Mouse (Mus musculus): Measurements from ENCODE around the gene Sik2. TPM values are rescaled to one million over a fixed set of nuclear protein-coding genes. Genes with fewer than 3 reads are reported as not detected.

Gene Sik2
- total RNA-seq, 2 experiments from 2014 or later, result 21.8 to 21.9 TPM

GRCm38 (mm10) chr9:51006846-51007245 lies 2.0 kb downstream of the Sik2 start:
- DNase-seq, result peak in 1 of 2 experiments; percentile 38
- intact Hi-C loops (cut with DNase I), result loop anchor here (5.0 kb wide), 1 partner anchor 205 kb away; no protein-coding TSS in a partner anchor

- DNase-seq, result no peak
- intact Hi-C loops (cut with DNase I), result no loop called here
These were observed 4.8 kb downstream of the Sik2 start for GRCm38 (mm10) chr9:51004062-51004461.

- intact Hi-C loops (cut with DNase I), result no loop called here
- DNase-seq, result no peak
These were observed 22.2 kb downstream of the Sik2 start for GRCm38 (mm10) chr9:50986677-50987076.

- intact Hi-C loops (cut with DNase I), result no loop called here
- no peak for DNase-seq
These were observed 22.8 kb downstream of the Sik2 start for GRCm38 (mm10) chr9:50986123-50986522.

- intact Hi-C loops (cut with DNase I), result no loop called here
- no peak for DNase-seq
These were observed 27.2 kb downstream of the Sik2 start for GRCm38 (mm10) chr9:50981499-50982190.

GRCm38 (mm10) chr9:50974631-50975030 lies 34.2 kb downstream of the Sik2 start:
- intact Hi-C loops (cut with DNase I), result no loop called here
- no peak for DNase-seq

- intact Hi-C loops (cut with DNase I), result no loop called here
- DNase-seq, result no peak
These were observed 38.5 kb downstream of the Sik2 start for GRCm38 (mm10) chr9:50970413-50970812.

- intact Hi-C loops (cut with DNase I), result no loop called here
- DNase-seq, result no peak
These were observed 39.6 kb downstream of the Sik2 start for GRCm38 (mm10) chr9:50969266-50969665.

- DNase-seq, result no peak
- intact Hi-C loops (cut with DNase I), result no loop called here
These were observed 42.6 kb downstream of the Sik2 start for GRCm38 (mm10) chr9:50966277-50966676.

GRCm38 (mm10) chr9:50965392-50965791 lies 43.5 kb downstream of the Sik2 start:
- intact Hi-C loops (cut with DNase I), result no loop called here
- no peak for DNase-seq

- intact Hi-C loops (cut with DNase I), result no loop called here
- DNase-seq, result no peak
These were observed 44.0 kb downstream of the Sik2 start for GRCm38 (mm10) chr9:50964911-50965310.

- no peak for DNase-seq
- intact Hi-C loops (cut with DNase I), result no loop called here
These were observed 50.9 kb downstream of the Sik2 start for GRCm38 (mm10) chr9:50957956-50958489.

- intact Hi-C loops (cut with DNase I), result no loop called here
- DNase-seq, result no peak
These were observed 53.7 kb downstream of the Sik2 start for GRCm38 (mm10) chr9:50955176-50955575.

- no peak for DNase-seq
- intact Hi-C loops (cut with DNase I), result no loop called here
These were observed 60.6 kb downstream of the Sik2 start for GRCm38 (mm10) chr9:50948097-50948823.

GRCm38 (mm10) chr9:50946338-50946737 lies 62.5 kb downstream of the Sik2 start:
- DNase-seq, result no peak
- intact Hi-C loops (cut with DNase I), result no loop called here

- intact Hi-C loops (cut with DNase I), result no loop called here
- DNase-seq, result no peak
These were observed 64.0 kb downstream of the Sik2 start for GRCm38 (mm10) chr9:50944826-50945225.

GRCm38 (mm10) chr9:50942711-50943110 lies 66.2 kb downstream of the Sik2 start:
- intact Hi-C loops (cut with DNase I), result no loop called here
- DNase-seq, result no peak

- intact Hi-C loops (cut with DNase I), result no loop called here
These were observed 67.0 kb downstream of the Sik2 start for GRCm38 (mm10) chr9:50941804-50942401.

GRCm38 (mm10) chr9:50929986-50930385 lies 78.9 kb downstream of the Sik2 start:
- DNase-seq, result no peak
- intact Hi-C loops (cut with DNase I), result no loop called here

More at GRCm38 (mm10) chr9:50941804-50942401, 67.0 kb downstream of the Sik2 start:
- DNase-seq, result no peak

- intact Hi-C loops (cut with DNase I), result no loop called here
- DNase-seq, result no peak
These were observed 83.1 kb downstream of the Sik2 start for GRCm38 (mm10) chr9:50925801-50926200.

- no peak for DNase-seq
- intact Hi-C loops (cut with DNase I), result no loop called here
These were observed 84.4 kb downstream of the Sik2 start for GRCm38 (mm10) chr9:50924454-50924853.
